Mouse (Mus musculus) thymus, postnatal 10 days (tissue): Measurements from ENCODE around the gene Tlx1.
A peak's percentile ranks its signal among the peaks of the same experiment; 100 is the strongest.

Experiments used
- DNase-seq, 2 experiments: peaks; one replicate each; pipeline ENCODE4 v3.0.0; 2021; ENCODE audit warnings: low spot score in 2 of 2

Tlx1 gene

DNA sequence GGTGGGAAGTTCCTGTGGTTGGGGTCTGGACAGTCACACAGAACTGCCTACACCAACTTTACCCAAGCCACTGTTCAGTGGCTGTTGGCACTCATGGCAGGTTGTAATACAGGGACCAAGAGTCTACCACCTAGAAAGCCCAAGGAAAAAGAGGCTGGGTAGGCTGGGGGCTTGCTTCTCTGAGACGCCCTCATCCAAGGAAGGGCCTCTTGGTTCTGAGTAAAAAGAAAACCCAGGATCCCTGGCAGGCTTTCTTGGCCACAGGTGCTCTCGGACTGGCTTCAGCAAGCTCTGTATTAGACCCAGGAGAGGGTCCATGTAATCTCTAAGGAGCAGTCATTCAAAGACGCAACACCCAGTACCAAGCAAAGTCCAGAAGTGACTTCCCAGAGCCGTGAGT is 7.7 kb downstream of the Tlx1 start:
- DNase-seq, result no peak

DNA sequence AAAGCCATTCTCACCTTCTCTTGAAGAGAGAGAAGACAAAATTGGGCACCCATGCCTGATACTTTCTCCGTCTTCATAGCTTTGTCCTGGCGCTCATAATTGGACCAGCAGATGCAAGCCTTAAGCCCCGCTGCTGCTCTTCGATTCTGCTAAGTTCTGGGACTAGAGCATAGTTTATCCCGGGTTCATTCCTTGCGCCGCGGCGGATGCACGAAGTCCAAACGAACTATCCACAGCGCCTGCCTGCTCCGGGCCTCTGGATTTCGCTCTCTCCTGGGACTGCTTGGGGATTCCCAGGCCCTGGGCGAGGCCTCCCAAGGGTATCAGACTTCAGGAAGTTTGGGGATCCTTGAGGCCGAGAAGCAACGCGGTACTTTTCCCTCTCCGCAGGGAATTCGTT is 8.4 kb downstream of the Tlx1 start:
- no peak for DNase-seq

DNA sequence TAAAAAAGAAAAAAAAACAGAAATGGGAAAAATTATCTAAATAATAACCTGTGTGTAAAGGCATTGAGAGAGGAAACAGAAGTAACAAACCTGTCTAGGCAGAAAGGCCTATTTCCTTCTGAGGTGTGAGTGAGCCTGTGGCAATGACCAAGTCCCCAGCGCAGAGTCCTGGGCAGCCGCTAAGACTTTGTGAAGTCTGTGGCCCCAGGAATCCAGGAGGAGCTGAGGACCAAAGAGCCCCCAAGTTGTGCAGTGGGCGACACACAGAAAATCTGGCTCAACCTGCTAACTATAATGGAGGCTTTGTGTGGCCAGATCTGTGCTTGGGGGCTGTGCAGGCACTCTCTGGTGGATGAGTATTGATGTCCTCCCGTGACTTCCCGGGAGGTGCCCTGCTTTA is 9.0 kb downstream of the Tlx1 start:
- DNase-seq, result no peak

DNA sequence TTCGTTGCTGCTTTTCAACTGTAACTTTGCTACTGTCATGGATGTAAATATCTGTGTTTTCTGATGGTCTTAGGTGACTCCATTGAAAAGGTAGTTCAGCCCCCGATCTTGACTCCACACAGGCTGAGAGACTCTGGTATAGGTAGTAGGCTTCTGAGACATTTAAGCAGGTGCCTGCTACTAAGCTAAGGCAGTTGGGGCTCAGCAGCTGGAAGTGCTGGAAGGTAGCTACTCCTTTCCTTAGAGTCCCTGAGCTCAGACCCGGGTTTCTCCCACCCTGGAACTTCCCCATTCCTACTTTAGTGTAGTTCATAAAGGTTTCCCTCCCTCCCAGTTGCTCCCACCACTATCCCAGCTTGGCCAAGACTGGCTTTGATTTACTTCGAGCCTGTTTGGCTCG is 9.5 kb downstream of the Tlx1 start:
- DNase-seq, result no peak

DNA sequence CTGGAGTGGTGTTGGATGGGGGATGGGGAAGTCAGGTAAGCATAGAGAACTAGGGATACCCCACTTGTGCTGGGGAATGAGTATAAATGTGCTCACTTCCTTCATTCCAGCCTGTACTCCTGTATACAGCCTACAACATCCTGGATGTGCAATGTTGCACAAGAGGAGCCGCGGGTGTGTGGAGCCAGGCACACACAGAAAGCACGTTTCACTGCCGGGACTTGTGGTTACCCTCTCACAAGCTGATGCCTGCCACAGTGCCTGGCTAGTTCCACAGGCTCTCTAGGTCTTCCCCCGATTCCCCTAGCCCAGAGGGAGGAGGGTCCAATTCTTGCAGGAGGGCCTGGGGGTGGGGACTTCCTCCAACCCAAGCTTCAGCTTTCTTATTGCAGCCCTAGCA is 10.0 kb downstream of the Tlx1 start:
- no peak for DNase-seq

DNA sequence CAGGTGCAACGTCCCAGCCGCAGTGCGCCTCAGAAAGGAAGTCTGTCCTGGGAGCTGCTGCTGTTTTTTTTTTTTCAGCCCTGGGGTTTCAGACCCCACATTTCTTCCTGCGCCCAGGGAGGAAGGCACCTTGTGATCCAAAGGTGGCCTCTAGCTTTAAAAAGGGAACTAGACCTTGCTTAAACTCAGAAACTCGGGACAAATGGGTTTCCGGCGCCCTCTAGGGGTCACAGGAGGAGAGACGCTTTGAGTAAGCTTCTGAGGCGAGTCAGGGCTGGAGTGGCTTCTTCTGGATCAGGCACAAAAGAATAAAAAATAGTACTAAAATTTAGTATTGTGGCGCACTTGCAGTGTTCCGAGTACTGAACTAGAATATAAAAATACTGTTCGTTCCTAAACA is 10.6 kb downstream of the Tlx1 start:
- DNase-seq, result peak in 1 of 2 experiments; percentile 49

DNA sequence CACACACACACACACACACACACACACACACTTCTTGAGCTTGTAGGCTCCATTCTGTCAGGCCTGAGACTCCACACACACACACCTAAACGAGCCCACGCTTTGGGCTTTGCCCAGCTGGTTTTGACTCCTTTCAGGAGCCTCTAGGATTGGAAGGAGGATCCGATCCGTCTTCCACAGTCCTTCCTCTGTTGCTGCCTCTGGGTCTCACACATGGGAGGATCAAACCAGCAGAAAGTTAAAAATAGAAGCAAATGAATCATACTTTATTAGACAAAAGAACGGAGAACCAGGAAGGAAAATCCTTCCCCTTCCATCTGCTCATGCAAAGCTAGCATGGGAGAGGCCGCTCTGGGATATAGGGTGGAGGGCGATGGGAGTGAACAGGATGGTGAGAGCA is 11.7 kb downstream of the Tlx1 start:
- DNase-seq, result no peak

DNA sequence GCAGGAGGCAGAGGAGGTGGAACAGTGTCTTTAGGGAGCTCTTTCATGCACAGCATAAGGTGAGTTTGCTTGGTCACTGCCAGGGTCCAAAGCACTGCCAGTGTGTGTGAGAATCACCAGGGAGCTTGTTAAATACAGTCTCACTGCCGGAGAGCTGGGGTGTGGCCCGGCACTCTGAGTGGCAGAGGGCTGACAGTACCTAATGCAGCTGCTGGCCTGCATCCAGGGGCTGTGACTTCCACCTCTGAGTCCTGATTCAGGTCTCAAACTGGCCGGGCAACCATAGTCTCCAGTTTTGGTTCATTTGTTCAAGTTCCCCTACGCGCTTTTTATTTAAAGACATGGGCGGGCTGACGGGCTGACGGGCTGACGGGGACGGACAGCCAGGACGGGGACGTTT is 12.4 kb downstream of the Tlx1 start:
- DNase-seq, result no peak

DNA sequence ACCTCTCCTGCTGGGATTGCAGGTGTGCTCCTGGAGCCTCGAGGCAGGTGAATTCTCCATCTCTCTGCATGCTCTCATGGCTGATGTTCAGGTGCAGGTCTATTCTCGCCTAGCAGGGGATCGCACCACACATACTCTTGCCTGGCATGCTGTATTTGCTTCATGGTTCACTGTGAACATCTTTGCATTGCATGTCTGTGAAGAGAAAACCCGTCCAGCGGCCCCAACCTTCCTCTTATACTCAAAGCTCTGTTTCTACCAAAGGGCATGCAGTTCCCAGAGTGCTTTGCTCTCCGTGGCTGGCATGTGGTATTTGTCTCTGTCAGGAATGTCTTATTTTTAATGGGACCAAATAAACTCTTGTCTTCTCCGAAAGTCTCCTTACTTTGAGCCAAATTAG is 20.0 kb downstream of the Tlx1 start:
- DNase-seq, result no peak

DNA sequence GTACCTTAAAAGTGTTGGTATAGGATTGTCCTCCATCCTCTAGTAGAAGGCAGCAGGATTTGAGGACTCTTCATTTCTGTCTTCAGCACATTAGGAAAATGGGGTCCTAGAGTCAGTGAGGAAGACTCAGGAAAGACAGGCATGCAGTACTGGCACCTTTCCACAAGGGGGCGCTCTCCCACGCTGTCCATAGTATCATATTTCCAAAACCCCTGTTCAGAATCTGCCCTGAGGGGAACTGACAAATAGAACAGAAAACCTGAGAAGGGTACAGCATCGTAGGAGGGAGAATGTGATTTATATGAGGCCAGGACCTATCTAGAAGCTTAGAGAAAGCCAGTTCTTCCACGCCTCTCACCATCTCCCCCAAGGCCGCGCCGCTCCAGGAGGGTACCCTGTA is 24.3 kb downstream of the Tlx1 start:
- DNase-seq, result peak in 1 of 2 experiments; percentile 34

DNA sequence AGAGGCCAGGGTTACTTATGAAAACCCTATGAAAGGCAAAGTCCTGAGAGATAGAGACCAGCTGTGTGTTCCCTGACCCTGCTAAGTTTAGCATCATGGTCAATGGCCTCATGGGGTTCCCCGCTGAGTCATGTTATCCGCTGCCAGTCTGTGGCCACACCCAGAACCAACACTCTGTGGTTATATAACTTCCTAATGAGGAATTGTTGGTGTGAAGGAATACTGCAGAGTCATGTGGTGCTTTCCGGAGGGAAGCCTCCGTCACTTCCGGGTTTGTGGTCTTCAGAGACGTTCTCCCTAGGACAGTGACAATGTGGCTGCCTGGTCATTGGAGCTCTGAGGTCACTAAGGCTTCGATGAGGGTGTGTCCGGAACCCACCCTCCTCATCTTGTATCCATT is 25.8 kb downstream of the Tlx1 start:
- no peak for DNase-seq

DNA sequence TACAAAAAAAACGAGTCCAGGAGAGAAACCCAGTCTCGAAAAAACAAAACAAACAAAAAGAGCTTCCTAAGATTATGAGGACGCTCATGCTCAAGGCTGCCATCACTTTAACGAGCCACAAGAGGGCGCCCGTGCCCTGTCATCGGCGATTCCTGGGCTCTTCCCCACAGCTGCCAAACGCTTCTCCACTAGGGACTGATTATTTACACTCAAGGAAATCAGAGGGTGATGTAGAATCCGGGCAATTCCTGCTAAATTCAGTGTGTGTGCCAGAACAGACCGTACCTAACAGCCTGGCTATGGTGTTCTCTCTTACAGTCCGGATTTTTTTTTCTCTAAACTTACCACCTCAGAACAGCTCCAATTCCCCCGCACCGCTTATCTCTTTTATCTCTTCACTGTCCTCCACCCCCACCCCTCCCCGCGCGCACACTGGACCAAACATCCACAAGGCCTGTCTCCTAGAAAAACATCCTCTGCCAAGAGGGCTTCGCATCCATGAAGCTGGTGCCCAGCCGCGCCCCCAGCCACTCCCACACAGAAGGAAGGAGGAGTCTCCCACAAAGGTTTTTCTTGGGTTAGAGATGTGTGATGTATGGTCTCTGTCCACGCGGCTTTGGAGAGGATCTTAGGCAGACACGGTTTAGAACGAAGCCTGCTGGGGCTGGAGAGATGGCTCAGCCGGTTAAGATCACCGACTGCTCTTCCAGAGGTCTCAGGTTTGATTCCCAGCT is 26.7 kb downstream of the Tlx1 start:
- peak in 1 of 2 experiments; percentile 37 for DNase-seq

DNA sequence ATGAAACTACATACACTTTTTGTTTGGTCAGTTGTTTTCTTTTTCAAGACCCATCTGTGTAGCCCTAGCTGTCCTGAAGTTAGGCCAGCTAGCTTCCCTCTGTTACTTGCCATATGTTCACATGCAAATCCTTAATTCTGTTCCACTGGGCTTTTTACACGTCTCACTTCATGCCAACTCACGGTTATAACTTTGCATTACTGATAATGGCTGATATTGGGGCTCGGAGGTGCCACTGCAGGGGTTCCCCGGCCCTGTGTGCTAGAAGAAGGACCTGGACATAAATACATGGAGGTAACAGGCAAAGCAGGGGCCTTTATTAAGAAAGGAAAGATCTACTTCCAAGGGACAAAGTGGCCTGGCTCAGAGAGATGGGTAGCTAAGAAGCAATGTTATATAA is 29.0 kb downstream of the Tlx1 start:
- DNase-seq, result no peak

DNA sequence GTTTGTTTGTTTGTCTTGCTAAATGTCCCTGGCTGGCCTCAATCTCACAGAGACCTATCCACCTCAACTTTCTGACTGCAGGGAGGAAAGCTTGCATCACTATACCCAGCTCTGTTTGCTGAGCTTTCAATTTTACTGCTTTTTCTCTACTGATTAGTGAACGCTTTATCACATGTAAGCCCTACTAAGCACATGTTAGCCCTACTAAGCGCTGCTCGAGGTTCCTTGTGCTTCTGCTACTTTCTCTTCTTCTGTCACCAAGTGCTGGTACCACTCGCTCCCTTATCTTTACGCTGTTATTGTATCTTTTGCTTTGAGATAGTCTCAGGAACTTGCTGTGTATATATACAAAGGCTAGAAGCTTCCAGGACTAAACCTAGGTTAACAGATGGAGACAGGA is 30.0 kb downstream of the Tlx1 start:
- no peak for DNase-seq

DNA sequence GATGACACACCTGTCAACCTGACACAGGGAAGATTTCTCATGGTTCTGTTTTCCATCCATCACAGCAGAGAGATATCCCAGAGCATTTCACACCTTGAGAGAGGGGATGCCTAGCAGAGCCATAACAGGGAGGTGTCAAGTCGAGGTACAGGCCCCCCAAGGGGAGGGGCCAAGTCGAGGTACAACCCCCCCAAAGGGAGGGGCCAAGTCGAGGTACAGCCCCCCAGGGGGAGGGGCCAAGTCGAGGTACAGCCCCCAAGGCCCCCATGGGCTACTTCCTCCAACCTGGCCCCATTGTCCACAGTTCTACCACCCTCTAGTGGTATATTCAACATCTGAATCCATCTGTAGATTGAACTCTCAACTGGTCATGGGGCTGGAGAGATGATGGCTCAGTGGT is 44.2 kb downstream of the Tlx1 start:
- DNase-seq, result no peak

DNA sequence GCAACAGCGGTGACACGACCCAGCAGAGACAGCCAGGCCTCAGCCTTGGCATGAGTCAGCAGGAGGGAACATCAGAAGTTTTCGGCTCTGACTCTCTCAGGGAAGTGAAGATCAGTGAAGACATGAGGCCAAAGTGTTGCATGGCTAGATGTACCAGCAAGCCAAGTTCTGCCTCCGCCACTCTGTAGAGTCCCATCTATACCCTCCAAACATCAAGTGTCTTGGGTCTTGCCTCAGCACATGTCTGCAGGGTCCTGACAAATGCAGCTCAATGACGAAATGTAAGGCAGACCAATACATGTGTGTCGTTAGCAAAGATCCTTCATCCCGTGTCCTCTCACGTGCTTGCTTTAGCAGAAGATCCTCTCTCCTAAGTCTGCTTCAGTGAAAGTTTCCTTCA is 46.5 kb downstream of the Tlx1 start:
- no peak for DNase-seq

DNA sequence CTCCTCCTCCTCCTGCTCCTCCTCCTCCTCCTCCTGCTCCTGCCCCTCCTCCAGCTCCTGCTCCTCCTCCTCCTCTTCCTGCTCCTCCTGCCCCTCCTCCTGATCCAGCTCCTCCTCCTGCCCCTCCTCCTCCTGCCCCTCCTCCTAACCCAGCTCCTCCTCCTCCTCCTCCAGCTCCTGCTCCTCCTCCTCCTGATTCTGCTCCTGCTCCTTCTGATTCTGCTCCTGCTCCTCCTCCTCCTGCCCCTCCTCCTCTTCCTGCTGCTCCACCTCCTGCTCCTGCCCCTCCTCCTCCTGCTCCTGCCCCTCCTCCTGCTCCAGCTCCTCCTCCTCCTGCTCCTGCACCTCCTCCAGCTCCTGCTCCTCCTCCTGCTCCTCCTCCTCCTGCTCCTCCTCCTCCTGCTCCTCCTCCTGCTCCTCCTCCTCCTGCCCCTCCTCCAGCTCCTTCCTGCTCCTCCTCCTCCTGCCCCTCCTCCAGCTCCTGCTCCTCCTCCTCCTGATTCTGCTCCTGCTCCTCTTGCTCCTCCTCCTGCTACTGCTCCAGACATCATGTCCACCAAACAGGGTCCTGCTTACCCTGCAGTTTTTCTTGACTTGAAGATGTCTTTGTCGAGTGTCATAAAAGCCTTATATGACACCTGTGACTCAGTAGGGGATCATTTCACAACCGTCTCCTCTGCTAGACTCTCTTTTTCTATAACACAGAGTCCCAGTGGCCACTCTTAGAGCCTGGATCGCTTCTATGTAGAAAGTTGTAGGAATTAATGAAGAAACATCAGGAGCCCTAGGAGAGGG is 55.0 kb downstream of the Tlx1 start:
- DNase-seq, result no peak
